Mouse (Mus musculus): ENCODE measurements around the gene Hist1h1a.
"Not testable (repeated sequence)": the region's sequence is repeated elsewhere in the genome, so short reads cannot be mapped to it uniquely, and the experiment has no call there.

Gene Hist1h1a

GRCm38 (mm10) chr13:23743215-23743614 is 20.3 kb upstream of the Hist1h1a start:
- in situ Hi-C loops (cut with MseI, MboI), result no loop called here

- in situ Hi-C loops (cut with MseI, MboI), result no loop called here
These were observed 19.5 kb upstream of the Hist1h1a start for GRCm38 (mm10) chr13:23743963-23744362.

- in situ Hi-C loops (cut with MseI, MboI), result no loop called here
These were observed 18.8 kb upstream of the Hist1h1a start for GRCm38 (mm10) chr13:23744421-23745380.

- in situ Hi-C loops (cut with MseI, MboI), result no loop called here
These were observed 17.9 kb upstream of the Hist1h1a start, which contains the start of gene Hist1h3c for GRCm38 (mm10) chr13:23745381-23746161. Hist1h3c (minus strand) TSS chr13:23745602.

- in situ Hi-C loops (cut with MseI, MboI), result not testable (repeated sequence)
These were observed 17.0 kb upstream of the Hist1h1a start, which contains the start of gene Hist1h2bb for GRCm38 (mm10) chr13:23746201-23747080. Hist1h2bb (plus strand) TSS chr13:23746734.

GRCm38 (mm10) chr13:23747081-23747891 is 16.2 kb upstream of the Hist1h1a start:
- in situ Hi-C loops (cut with MseI, MboI), result no loop called here

GRCm38 (mm10) chr13:23747892-23748288 is 15.6 kb upstream of the Hist1h1a start:
- in situ Hi-C loops (cut with MseI, MboI), result no loop called here

GRCm38 (mm10) chr13:23749563-23750121 is 13.8 kb upstream of the Hist1h1a start:
- in situ Hi-C loops (cut with MseI, MboI), result no loop called here

- in situ Hi-C loops (cut with MseI, MboI), result not testable (repeated sequence)
These were observed 12.5 kb upstream of the Hist1h1a start, which contains the start of gene Hist1h2ab for GRCm38 (mm10) chr13:23750839-23751477. Hist1h2ab (plus strand) TSS chr13:23751126.

- in situ Hi-C loops (cut with MseI, MboI), result no loop called here
These were observed 11.9 kb upstream of the Hist1h1a start for GRCm38 (mm10) chr13:23751478-23751956.

- in situ Hi-C loops (cut with MseI, MboI), result not testable (repeated sequence)
These were observed 11.3 kb upstream of the Hist1h1a start, which contains the start of gene Hist1h3b for GRCm38 (mm10) chr13:23752067-23752741. Hist1h3b (plus strand) TSS chr13:23752267.

GRCm38 (mm10) chr13:23752742-23753172 is 10.7 kb upstream of the Hist1h1a start:
- in situ Hi-C loops (cut with MseI, MboI), result no loop called here

- in situ Hi-C loops (cut with MseI, MboI), result no loop called here
These were observed 10.0 kb upstream of the Hist1h1a start for GRCm38 (mm10) chr13:23753314-23754078.

GRCm38 (mm10) chr13:23755000-23755399 is 8.5 kb upstream of the Hist1h1a start:
- in situ Hi-C loops (cut with MseI, MboI), result no loop called here

- in situ Hi-C loops (cut with MseI, MboI), result no loop called here
These were observed 6.7 kb upstream of the Hist1h1a start, which contains the start of gene Hist1h4b for GRCm38 (mm10) chr13:23756790-23757189. Hist1h4b (plus strand) TSS chr13:23757013.

GRCm38 (mm10) chr13:23757211-23757773 is 6.2 kb upstream of the Hist1h1a start:
- in situ Hi-C loops (cut with MseI, MboI), result no loop called here

GRCm38 (mm10) chr13:23757921-23758320 is 5.5 kb upstream of the Hist1h1a start:
- in situ Hi-C loops (cut with MseI, MboI), result no loop called here
